Mouse (Mus musculus) spleen, adult 2 months (tissue): Measurements from ENCODE around the gene Npy5r.

Experiments
- CTCF ChIP-seq: fragments of 200-500 bp; IDR thresholded peaks from 2 replicates; pipeline ENCODE4 v1.5.1; 2011; ENCODE audit warnings: mild to moderate bottlenecking, inconsistent platforms; ENCODE audit not compliant: insufficient read depth, insufficient read length, insufficient replicate concordance; ENCODE audit errors: extremely low read depth
- POLR2A ChIP-seq: fragments of 200-500 bp; IDR thresholded peaks from 2 replicates; pipeline ENCODE4 v1.6.1; 2011; ENCODE audit warnings: low read depth, low read length, inconsistent platforms

- TF ChIP-seq CTCF = no peak
- TF ChIP-seq POLR2A = no peak
Measured at GRCm38 (mm10) chr8:66688799-66689198, 871 bp upstream of the Npy5r start.
